Mouse (Mus musculus): ENCODE measurements around the gene Pomc. TPM values are rescaled to one million over a fixed set of nuclear protein-coding genes. Genes with fewer than 3 reads are reported as not detected.

The Pomc gene
- 1.8 and 2.2 TPM in 2 replicates for polyA plus RNA-seq (2012)

GRCm38 (mm10) chr12:3954651-3955050, at the start of gene Pomc:
Gene Pomc, plus strand, starts transcription at chr12:3954951.

Other genes starting within 250 kb of the Pomc start
- 27.3 and 44.6 TPM in 2 replicates for gene Dnmt3a, start 148.9 kb upstream of the Pomc start, polyA plus RNA-seq (2012)
- gene Efr3b, start 84.0 kb downstream of the Pomc start, polyA plus RNA-seq (2012) = 0.19 and 0.73 TPM in 2 replicates
- 6.5 and 7.9 TPM in 2 replicates for gene Dnajc27, start 127.6 kb downstream of the Pomc start, polyA plus RNA-seq (2012)
- 2.7 and 3.5 TPM in 2 replicates for gene Adcy3, start 178.2 kb downstream of the Pomc start, polyA plus RNA-seq (2012)